Mouse (Mus musculus) CH12.LX (cell line): ENCODE results near the gene Cwf19l1.

Experiments
- CTCF ChIP-seq, 2 experiments: IDR thresholded peaks in 1 of 2; conservative IDR thresholded peaks in 1 of 2; 2 replicates each; pipeline ENCODE4 v1.5.1; 2011 to 2012; ENCODE audit warnings: low read depth in 2 of 2, low read length in 2 of 2, improper control_type of control experiment in 1 of 2, inconsistent platforms in 1 of 2, mild to moderate bottlenecking in 1 of 2, moderate library complexity in 1 of 2
- ETS1 ChIP-seq: conservative IDR thresholded peaks from 2 replicates; pipeline ENCODE4 v1.6.1; 2012; ENCODE audit warnings: low read depth, mild to moderate bottlenecking, inconsistent platforms, low read length, improper control_type of control experiment, moderate library complexity
- KAT2A ChIP-seq: IDR thresholded peaks from 2 replicates; pipeline ENCODE4 v1.6.1; 2012; ENCODE audit warnings: low read length, improper control_type of control experiment, inconsistent platforms; ENCODE audit not compliant: insufficient replicate concordance
- POLR2A ChIP-seq: IDR thresholded peaks from 2 replicates; pipeline ENCODE4 v1.6.1; 2011; ENCODE audit warnings: low read depth, mild to moderate bottlenecking, improper control_type of control experiment, low read length
- SIN3A ChIP-seq: IDR thresholded peaks from 2 replicates; pipeline ENCODE4 v1.6.1; 2012; ENCODE audit warnings: low read length, improper control_type of control experiment, inconsistent platforms
- USF1 ChIP-seq: IDR thresholded peaks from 2 replicates; pipeline ENCODE4 v1.6.1; 2014; ENCODE audit warnings: low read depth, mild to moderate bottlenecking, inconsistent platforms, low read length, improper control_type of control experiment

GRCm38 (mm10) chr19:44069121-44069913, 66.4 kb downstream of the Cwf19l1 start, which contains the start of gene Erlin1:
- TF ChIP-seq ETS1 (no peak; the same call in 1 of the 2 replicates), CTCF (conservative IDR thresholded peaks at IDR 0.05 in 1 of 2, IDR thresholded peaks at IDR 0.05 in 1 of 2; ENCODE audit: low read depth in 2 of 2, low read length in 2 of 2) (no peak), POLR2A (peak; percentile 77; the same call in 1 of the 2 replicates), USF1 (no peak), SIN3A (peak; percentile 34; the same call in 1 of the 2 replicates), KAT2A (no peak)
